Mouse (Mus musculus) cerebellum, adult 2 months (tissue): ENCODE data around the gene As3mt.

Source experiments
- CTCF ChIP-seq: fragments of 200-500 bp; IDR thresholded peaks from 2 replicates; pipeline ENCODE4 v1.5.1; 2011; ENCODE audit warnings: low read depth, mild to moderate bottlenecking, control low read depth, low read length, moderate library complexity, borderline replicate concordance; ENCODE audit not compliant: insufficient read depth
- POLR2A ChIP-seq: fragments of 200-500 bp; IDR thresholded peaks from 2 replicates; pipeline ENCODE4 v1.6.1; 2011; ENCODE audit warnings: low read length, control low read depth, borderline replicate concordance; ENCODE audit not compliant: insufficient read depth

GRCm38 (mm10) chr19:46756221-46756620, 49.0 kb downstream of the As3mt start:
- TF ChIP-seq CTCF (no peak), POLR2A (no peak)
